Mouse (Mus musculus) ES-E14 (cell line): Measurements from ENCODE around the gene Cyp20a1.

ENCODE experiments used
- CHD2 ChIP-seq: IDR thresholded peaks from 2 replicates; pipeline ENCODE4 v1.6.1; 2014; ENCODE audit warnings: mild to moderate bottlenecking, low read depth, low read length, inconsistent platforms
- HCFC1 ChIP-seq: IDR thresholded peaks from 2 replicates; pipeline ENCODE4 v1.6.1; 2012; ENCODE audit warnings: low read length, inconsistent platforms, borderline replicate concordance; ENCODE audit not compliant: insufficient read depth
- MAFK ChIP-seq: IDR thresholded peaks from 2 replicates; pipeline ENCODE4 v1.6.1; 2014; ENCODE audit warnings: mild to moderate bottlenecking, low read depth, low read length, inconsistent platforms; ENCODE audit not compliant: insufficient read depth
- ZC3H11A ChIP-seq: IDR thresholded peaks from 2 replicates; pipeline ENCODE4 v1.6.1; 2012; ENCODE audit warnings: low read depth, mild to moderate bottlenecking, inconsistent platforms, low read length, borderline replicate concordance
- ZNF384 ChIP-seq: IDR thresholded peaks from 2 replicates; pipeline ENCODE4 v1.6.1; 2012; ENCODE audit warnings: low read depth, low read length, inconsistent platforms

DNA sequence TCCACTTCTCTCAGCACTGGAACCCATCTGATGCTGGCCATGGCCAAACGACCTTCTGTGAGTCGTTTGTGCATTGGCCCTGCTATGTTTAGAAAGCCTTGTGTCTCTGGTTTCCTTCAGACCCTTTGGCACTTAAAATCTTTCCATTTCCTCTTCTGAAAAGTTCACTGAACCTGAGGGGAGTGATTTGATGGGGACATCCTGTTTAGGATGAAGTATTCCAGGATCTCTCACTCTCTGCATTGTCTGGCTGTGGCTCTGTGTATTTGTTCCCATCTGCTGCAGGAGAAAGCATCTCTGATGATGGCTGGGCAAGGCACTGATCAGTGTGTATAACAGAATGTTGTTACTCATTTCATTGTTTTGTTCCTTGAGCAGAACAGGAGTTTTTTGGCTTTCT is 2.6 kb downstream of the Cyp20a1 start:
- no peak for TF ChIP-seq MAFK
- TF ChIP-seq CHD2, result no peak
- no peak for TF ChIP-seq ZC3H11A
- TF ChIP-seq ZNF384, result no peak
- TF ChIP-seq HCFC1, result no peak
